Mouse (Mus musculus): ENCODE measurements at regions not wholly inside any gene's neighbourhood (a gene's known extent, or its start where the extent isn't known, plus 50 kb on each side); places are given as distances from the start of the nearest gene placed in this dataset.

GRCm38 (mm10) chr17:84107946-84108686, 79.6 kb downstream of the Zfp36l2 start:
- DNase-seq (ENCODE audit: low read depth): no peak

- DNase-seq (ENCODE audit: low read depth): no peak
Measured at GRCm38 (mm10) chr17:84107497-84107896, 80.2 kb downstream of the Zfp36l2 start.

- no peak for DNase-seq (ENCODE audit: low read depth)
Measured at GRCm38 (mm10) chr17:84104242-84104641, 83.5 kb downstream of the Zfp36l2 start.

- DNase-seq (ENCODE audit: low read depth): no peak
Measured at GRCm38 (mm10) chr17:84103344-84103743, 84.4 kb downstream of the Zfp36l2 start.

- DNase-seq (ENCODE audit: low read depth): no peak
Measured at GRCm38 (mm10) chr17:84101652-84102051, 86.1 kb downstream of the Zfp36l2 start.

GRCm38 (mm10) chr17:84100523-84100922, 87.2 kb downstream of the Zfp36l2 start:
- DNase-seq (ENCODE audit: low read depth): no peak

- DNase-seq (ENCODE audit: low read depth): no peak
Measured at GRCm38 (mm10) chr17:84099737-84100136, 88.0 kb downstream of the Zfp36l2 start.

- DNase-seq (ENCODE audit: low read depth): no peak
Measured at GRCm38 (mm10) chr17:84097871-84098430, 89.8 kb downstream of the Zfp36l2 start.

GRCm38 (mm10) chr17:84097286-84097685, 90.5 kb downstream of the Zfp36l2 start:
- DNase-seq (ENCODE audit: low read depth): no peak

- peak; percentile 19 for DNase-seq (ENCODE audit: low read depth)
Measured at GRCm38 (mm10) chr17:84096345-84097260, 91.1 kb downstream of the Zfp36l2 start.

GRCm38 (mm10) chr17:84095829-84096228, 91.9 kb downstream of the Zfp36l2 start:
- DNase-seq (ENCODE audit: low read depth): no peak

GRCm38 (mm10) chr17:84095089-84095488, 92.7 kb downstream of the Zfp36l2 start:
- no peak for DNase-seq (ENCODE audit: low read depth)

- DNase-seq (ENCODE audit: low read depth): no peak
Measured at GRCm38 (mm10) chr17:84086394-84086793, 101.4 kb downstream of the Zfp36l2 start.

GRCm38 (mm10) chr17:84085721-84086120, 102.0 kb downstream of the Zfp36l2 start:
- DNase-seq (ENCODE audit: low read depth): no peak

GRCm38 (mm10) chr17:84085232-84085631, 102.5 kb downstream of the Zfp36l2 start:
- DNase-seq (ENCODE audit: low read depth): no peak

- peak; percentile 77 for DNase-seq (ENCODE audit: low read depth)
Measured at GRCm38 (mm10) chr17:84083307-84084263, 104.2 kb downstream of the Zfp36l2 start.

GRCm38 (mm10) chr17:84082571-84082970, 105.2 kb downstream of the Zfp36l2 start:
- DNase-seq (ENCODE audit: low read depth): no peak

- no peak for DNase-seq (ENCODE audit: low read depth)
Measured at GRCm38 (mm10) chr17:84081751-84082352, 105.9 kb downstream of the Zfp36l2 start.

- DNase-seq (ENCODE audit: low read depth): no peak
Measured at GRCm38 (mm10) chr17:84075081-84075938, 112.4 kb downstream of the Zfp36l2 start.

Data from induced T-regulatory cell, adult 2 months (primary cell).